Mouse (Mus musculus): ENCODE measurements at regions not wholly inside any gene's neighbourhood (a gene's known extent, or its start where the extent isn't known, plus 50 kb on each side); places are given as distances from the start of the nearest gene placed in this dataset.

GRCm38 (mm10) chr14:100461141-100462043 lies 176.9 kb upstream of the Klf12 start:
- in situ Hi-C loops (cut with MboI; ENCODE audit: unreplicated experiment in 2 of 2): loop anchor here (5.0 to 25.0 kb wide), 2 partner anchors 459 to 476 kb away; no protein-coding TSS in a partner anchor

DNA sequence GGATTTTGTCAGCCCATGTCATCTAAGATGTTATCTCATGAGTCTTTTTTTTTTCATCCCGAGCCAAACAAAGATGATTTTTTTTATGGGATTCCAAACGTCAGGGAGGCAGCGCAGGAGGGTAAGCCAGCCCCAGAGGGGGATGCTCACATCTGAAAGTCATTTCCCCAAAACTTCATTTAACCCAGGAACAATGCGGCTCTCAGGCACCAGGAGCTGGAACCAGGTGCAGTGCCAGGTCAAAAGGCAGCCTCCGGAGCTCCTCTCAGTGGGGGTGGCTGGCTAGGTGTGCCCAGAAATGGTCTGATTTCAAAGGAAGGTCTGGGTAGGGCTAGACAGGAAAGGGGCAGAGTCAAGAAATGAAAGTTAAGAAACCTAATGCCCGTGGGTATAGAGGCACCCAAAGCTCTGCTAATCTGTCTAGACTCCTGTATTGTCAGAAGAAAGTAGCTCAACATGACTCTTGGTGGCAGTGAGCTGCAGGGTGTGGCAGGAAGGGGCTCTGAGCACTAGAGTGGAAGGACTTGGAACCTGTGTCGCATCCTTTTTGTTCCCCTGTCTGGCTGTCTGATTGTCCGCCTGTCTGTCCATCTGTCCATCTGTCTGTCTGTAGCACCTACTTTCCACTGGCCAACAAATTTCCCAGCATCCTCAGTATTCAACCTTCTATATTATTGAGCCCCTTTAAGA lies 175.3 kb upstream of the Klf12 start:
- in situ Hi-C loops (cut with MboI; ENCODE audit: unreplicated experiment in 2 of 2): loop anchor here (5.0 to 25.0 kb wide), 2 partner anchors 457 to 478 kb away; no protein-coding TSS in a partner anchor

GRCm38 (mm10) chr14:100458727-100459447 lies 174.4 kb upstream of the Klf12 start:
- in situ Hi-C loops (cut with MboI; ENCODE audit: unreplicated experiment in 2 of 2): loop anchor here in 1 of 2 experiments (25.0 kb wide), 1 partner anchor 478 kb away; no protein-coding TSS in a partner anchor

DNA sequence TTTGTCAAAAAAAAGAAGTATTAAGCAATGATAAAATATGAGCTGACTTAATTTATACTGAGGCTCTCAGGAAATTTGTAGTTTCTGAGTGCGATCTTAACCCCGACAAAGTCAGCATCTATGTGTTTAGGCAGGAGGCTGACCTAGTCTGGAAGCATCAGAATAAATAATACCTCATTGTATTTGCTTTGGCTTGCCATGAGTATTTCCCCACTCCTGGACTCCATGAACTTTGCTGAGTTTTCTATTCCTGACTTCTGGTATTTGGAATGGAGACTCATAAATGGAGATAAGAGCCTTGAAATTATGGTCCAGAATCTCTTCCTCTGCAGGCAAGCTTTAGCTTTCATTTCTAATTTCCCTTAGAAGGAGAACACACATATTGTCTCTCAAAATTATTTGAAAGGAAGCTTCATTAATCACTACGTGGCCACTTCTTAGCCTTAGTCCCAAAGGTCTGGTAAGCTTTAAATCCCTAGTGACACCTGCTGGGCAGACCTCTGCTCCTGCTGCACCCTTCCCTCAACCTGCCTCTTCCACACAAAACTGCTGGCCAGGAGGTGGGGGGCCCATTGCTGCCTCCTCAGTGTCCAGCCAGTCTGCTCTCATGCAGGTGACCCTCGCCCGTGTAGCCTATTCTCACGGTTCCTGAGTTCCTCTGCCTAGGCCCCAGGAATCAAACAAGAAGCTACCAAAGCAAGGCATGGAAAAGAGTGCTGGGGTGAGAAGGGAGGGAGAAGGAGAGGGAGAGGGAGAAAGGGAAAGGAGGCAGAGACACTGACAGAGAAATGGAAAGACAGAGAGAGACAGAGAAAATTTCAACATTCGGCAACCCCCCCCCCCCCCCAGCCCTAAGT lies 173.6 kb upstream of the Klf12 start:
- in situ Hi-C loops (cut with MboI; ENCODE audit: unreplicated experiment in 2 of 2): loop anchor here in 1 of 2 experiments (25.0 kb wide), 1 partner anchor 479 kb away; no protein-coding TSS in a partner anchor

GRCm38 (mm10) chr14:100446130-100446529 lies 161.7 kb upstream of the Klf12 start:
- in situ Hi-C loops (cut with MboI; ENCODE audit: unreplicated experiment in 2 of 2): no loop called here

DNA sequence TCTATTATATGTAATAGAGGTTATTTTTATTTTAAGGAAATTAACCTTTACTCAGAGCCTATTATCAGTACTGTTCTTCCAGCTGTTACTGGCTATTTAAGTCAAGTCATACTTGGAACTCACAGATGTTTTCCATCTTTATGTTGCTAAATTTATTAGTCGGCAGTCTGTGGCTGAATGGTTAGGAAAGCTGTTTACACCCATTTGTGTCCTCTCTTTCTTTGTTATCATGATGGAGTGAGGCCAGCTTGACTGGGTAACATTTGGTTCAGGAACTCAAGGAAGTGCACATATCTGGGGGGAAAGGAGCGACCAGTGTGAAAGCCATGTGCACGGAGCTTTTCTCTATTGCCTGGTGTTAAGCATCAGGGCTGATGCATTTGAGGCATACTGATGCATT lies 160.4 kb upstream of the Klf12 start:
- in situ Hi-C loops (cut with MboI; ENCODE audit: unreplicated experiment in 2 of 2): no loop called here

DNA sequence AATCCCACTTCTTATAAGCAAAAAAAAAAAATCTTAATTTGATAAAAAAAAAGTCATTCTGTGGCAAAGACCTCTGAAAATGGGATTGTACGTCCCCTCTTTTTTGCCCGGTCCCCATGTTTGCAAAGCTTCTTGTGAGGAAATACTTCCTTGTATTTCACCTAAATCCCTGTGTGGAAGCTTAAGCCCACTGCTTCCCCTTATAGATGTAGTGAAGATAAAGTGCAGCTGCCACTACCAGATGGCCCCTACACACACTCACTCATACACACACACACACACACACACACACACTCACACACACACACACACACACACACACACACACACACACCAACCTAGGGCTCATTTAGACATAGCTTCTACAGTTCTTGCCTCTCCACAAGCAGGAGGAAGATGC lies 159.6 kb upstream of the Klf12 start:
- in situ Hi-C loops (cut with MboI; ENCODE audit: unreplicated experiment in 2 of 2): no loop called here

- in situ Hi-C loops (cut with MboI; ENCODE audit: unreplicated experiment in 2 of 2): no loop called here
Measured at GRCm38 (mm10) chr14:100437552-100437951, 153.1 kb upstream of the Klf12 start.

- in situ Hi-C loops (cut with MboI; ENCODE audit: unreplicated experiment in 2 of 2): no loop called here
Measured at GRCm38 (mm10) chr14:100429662-100430061, 145.2 kb upstream of the Klf12 start.

DNA sequence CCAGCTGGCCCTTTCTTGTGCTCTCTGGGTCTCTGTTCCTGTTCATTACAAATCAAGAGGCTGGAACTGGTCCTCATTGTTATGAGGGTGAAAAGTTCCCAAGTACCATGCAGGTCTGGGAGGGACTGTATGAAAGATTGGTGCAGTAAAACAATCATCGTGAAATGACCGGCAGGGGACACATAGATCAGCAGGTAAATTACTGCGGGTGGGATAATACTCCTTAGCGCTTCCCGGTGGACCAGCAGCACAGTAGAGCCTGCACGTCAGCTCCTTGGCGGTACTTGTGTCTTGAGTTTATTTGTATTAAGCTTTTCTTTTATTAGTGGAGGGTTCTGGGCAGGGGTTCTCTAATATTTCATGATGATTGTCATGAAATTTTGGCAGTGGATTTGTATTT lies 141.9 kb upstream of the Klf12 start:
- in situ Hi-C loops (cut with MboI; ENCODE audit: unreplicated experiment in 2 of 2): no loop called here

DNA sequence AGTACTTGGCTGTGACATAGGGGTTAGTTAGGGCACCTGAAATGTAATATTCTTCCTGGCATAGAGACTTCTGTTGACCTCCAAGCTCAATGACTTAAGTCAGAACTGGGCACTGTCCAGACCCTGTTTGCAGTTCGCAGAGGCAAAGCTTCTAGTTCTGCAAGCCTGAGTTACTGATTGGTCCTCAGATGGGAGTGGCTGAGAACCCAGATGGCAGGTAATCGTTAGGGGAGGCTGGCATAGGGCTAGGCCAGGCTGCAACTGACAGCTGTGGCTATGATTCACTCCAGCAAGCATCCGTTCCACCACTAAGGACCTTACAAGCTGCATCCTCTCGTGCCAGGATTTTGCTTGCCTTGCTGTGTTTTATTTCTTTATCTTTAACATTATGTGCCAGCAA lies 139.3 kb upstream of the Klf12 start:
- in situ Hi-C loops (cut with MboI; ENCODE audit: unreplicated experiment in 2 of 2): no loop called here

- in situ Hi-C loops (cut with MboI; ENCODE audit: unreplicated experiment in 2 of 2): no loop called here
Measured at GRCm38 (mm10) chr14:100421666-100422065, 137.2 kb upstream of the Klf12 start.

DNA sequence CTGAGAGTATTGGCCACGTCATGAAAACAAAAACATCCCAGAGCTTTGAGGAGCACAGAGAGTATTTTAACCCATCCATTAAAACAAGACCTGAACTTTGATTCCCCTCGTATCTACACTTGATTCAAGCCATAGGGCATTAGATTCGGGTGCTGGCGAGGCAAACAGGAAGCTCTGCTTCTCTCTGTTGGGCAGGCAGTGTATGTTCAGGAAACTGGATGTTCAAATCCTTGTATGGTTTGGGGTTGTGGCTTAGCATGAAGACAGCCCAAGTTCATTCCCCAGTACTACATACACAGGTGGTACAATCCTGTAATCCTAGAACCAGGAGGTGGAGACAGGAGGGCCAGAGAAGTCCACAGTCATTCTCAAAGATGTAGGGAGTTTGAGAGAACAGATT lies 130.6 kb upstream of the Klf12 start:
- in situ Hi-C loops (cut with MboI; ENCODE audit: unreplicated experiment in 2 of 2): loop anchor here in 1 of 2 experiments (10.0 kb wide), 2 partner anchors 330 to 550 kb away; no protein-coding TSS in a partner anchor

DNA sequence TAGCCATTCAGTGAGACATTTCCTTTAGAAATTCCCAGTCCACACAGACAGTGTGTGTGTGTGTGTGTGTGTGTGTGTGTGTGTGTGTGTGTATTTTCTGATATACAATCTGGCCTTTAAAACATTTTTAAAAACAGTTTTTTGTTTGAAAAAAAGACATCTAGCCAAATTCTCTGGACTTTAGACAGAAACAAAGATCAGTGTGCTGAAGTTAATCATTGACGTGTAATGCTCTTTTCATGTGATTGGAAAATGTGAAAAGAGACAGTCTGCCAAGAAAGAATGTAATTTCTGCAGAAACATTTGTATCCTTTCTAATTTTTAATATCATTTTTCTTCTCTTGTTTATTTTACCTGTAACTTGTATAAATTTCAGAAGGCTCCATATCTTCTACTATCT lies 127.7 kb upstream of the Klf12 start:
- in situ Hi-C loops (cut with MboI; ENCODE audit: unreplicated experiment in 2 of 2): loop anchor here in 1 of 2 experiments (10.0 kb wide), 2 partner anchors 333 to 553 kb away; no protein-coding TSS in a partner anchor

DNA sequence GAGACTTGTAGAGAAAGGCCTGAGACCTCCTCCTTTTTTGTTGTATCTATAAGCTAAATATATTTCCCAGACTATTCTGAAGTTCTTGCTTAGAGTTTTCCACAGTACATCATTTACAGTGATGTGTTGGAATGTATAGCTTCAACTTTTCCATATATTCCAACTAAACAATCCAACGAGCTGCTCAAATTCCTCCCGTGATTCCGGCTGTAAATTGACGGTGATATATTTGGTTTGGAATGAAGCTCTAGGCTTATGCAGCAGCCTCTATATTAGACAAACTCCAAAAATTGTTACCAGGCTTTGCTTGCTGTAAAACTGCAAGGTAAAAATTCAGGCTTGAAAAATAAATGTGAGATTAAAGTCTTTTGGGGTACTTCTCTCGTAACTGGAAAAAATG lies 112.7 kb upstream of the Klf12 start:
- in situ Hi-C loops (cut with MboI; ENCODE audit: unreplicated experiment in 2 of 2): no loop called here

GRCm38 (mm10) chr14:100375218-100375983 lies 90.9 kb upstream of the Klf12 start:
- in situ Hi-C loops (cut with MboI; ENCODE audit: unreplicated experiment in 2 of 2): no loop called here

- in situ Hi-C loops (cut with MboI; ENCODE audit: unreplicated experiment in 2 of 2): no loop called here
Measured at GRCm38 (mm10) chr14:100374494-100375217, 90.2 kb upstream of the Klf12 start.

DNA sequence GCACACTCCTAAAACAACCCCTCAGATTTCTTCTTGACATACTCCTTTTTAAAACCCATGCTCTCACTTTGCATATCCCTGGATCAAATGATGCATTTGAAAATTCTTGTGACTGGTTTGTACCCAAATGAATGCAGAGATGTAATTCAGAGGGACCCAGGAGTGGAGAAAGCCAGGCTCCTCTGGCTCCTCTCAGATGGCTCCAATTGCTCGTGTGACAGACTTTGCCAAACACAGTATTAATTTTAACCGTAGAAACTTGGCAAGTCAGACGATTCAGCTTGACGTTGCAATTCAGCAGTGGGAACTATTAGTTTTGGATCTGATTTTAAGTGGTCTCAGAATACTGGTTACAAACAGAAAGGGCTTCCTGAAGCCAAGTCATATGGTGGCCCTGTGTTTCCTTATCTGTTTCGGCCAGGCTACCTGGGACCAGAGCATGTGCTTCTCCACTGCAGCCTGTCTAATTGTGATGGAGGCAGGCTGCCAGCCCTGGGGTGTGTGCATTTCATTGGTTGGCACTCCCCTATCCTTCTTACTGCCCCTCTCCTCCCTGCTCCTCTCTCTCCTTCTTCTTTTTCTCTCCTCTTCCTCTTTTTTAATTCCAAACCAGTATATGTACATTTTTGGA lies 81.9 kb upstream of the Klf12 start:
- in situ Hi-C loops (cut with MboI; ENCODE audit: unreplicated experiment in 2 of 2): no loop called here
